Mouse (Mus musculus) heart, adult 2 months (tissue): ENCODE measurements around the gene Mrfap1. TPM values are rescaled to one million over a fixed set of nuclear protein-coding genes. Genes with fewer than 3 reads are reported as not detected.
"Not testable (repeated sequence)": the region's sequence is repeated elsewhere in the genome, so short reads cannot be mapped to it uniquely, and the experiment has no call there.

Source experiments
- DNase-seq, 2 experiments: peaks; one replicate each; pipeline ENCODE4 v3.0.0; 2021
- H3K27ac ChIP-seq: fragments of 200-600 bp; 2 replicates; pipeline ENCODE4 v1.8.1; 2022
- H3K27me3 ChIP-seq: fragments of 200-500 bp; 2 replicates; pipeline ENCODE4 v1.6.1; 2012; ENCODE audit warnings: mild to moderate bottlenecking, low read length, inconsistent platforms, mixed read lengths; ENCODE audit not compliant: control insufficient read depth, insufficient read depth
- H3K36me3 ChIP-seq: fragments of 200-500 bp; 2 replicates; pipeline ENCODE4 v1.6.1; 2012; ENCODE audit warnings: low read length, inconsistent platforms; ENCODE audit not compliant: control insufficient read depth, insufficient read depth
- H3K4me1 ChIP-seq: fragments of 200-500 bp; 2 replicates; pipeline ENCODE4 v1.6.1; 2011; ENCODE audit warnings: low read length; ENCODE audit not compliant: control insufficient read depth, insufficient read depth
- H3K4me3 ChIP-seq: fragments of 200-600 bp; 2 replicates; pipeline ENCODE4 v1.8.1; 2022
- H3K79me2 ChIP-seq: fragments of 200-500 bp; replicated peaks from 2 replicates; pipeline ENCODE4 v1.6.1; 2012; ENCODE audit warnings: mild to moderate bottlenecking, inconsistent platforms, low read length, moderate library complexity, mixed read lengths; ENCODE audit not compliant: control insufficient read depth, insufficient read depth
- H3K9ac ChIP-seq: fragments of 200-500 bp; 2 replicates; pipeline ENCODE4 v1.6.1; 2012; ENCODE audit warnings: low read depth, mild to moderate bottlenecking, control low read depth, inconsistent platforms, low read length, mixed read lengths
- CTCF ChIP-seq: fragments of 200-600 bp; IDR thresholded peaks from 2 replicates; pipeline ENCODE4 v1.8.1; 2022; ENCODE audit warnings: antibody characterized with exemption, mild to moderate bottlenecking, moderate library complexity
- EP300 ChIP-seq: fragments of 200-500 bp; IDR thresholded peaks from 2 replicates; pipeline ENCODE4 v1.6.1; 2011; ENCODE audit warnings: low read depth, low read length, control low read depth; ENCODE audit not compliant: insufficient read depth
- POLR2A ChIP-seq: fragments of 200-500 bp; IDR thresholded peaks from 2 replicates; pipeline ENCODE4 v1.6.1; 2011; ENCODE audit warnings: mild to moderate bottlenecking, low read depth, low read length, control low read depth; ENCODE audit not compliant: insufficient read depth
- WGBS: fragments of 180-500 bp; shearing (Covaris S2); methylation state at CpG from one replicate; pipeline ENCODE4 v1.1.7; 2018; 5-methylcytosine and 5-hydroxymethylcytosine counted together
- intact Hi-C: fragments of 180-260 bp; cut with DNase I; formaldehyde crosslinking; loops from one replicate; pipeline ENCODE4 v1.15.1; 2025
- polyA plus RNA-seq: library from polyadenylated mRNA; depleted of rRNA; stranded (reverse); fragments of >200 nt; gene quantifications from 2 replicates; pipeline ENCODE4 v1.2.3, GENCODE M21; 2012
- total RNA-seq, 2 experiments: library from RNA; stranded (reverse); gene quantifications; 2 replicates each; pipeline ENCODE4 v1.2.3; 2021

The Mrfap1 gene
- total and polyA plus RNA-seq, 3 experiments = 89.1 to 273 (median 267) TPM

- no peaks in the 10 kb centered on the region for H3K27me3 ChIP-seq
- H3K36me3 ChIP-seq = no peaks in the 10 kb centered on the region
- H3K4me3 ChIP-seq = no peak overlapping the region
- TF ChIP-seq EP300 (0 out of 2 replicates have a peak, but pooled peaks have one; percentile 22), CTCF (peak; percentile 41), POLR2A (no peak)
- peak in 1 of 2 experiments; percentile 17 for DNase-seq
- no peak overlapping the region for H3K9ac ChIP-seq
- H3K4me1 ChIP-seq = no peaks in the 10 kb centered on the region
- WGBS = 9% methylated on average over 5 of the region's 5 CpGs
- H3K79me2 ChIP-seq = no peaks in the 10 kb centered on the region
- H3K27ac ChIP-seq = peak overlapping the region; percentile 33
- intact Hi-C loops = no loop called here
Observed at GRCm38 (mm10) chr5:36807106-36807505, 10.5 kb upstream of the Mrfap1 start.

- Histone ChIP-seq H3K4me1 (peaks cover 5% of the 10 kb centered on the region), H3K27ac (no peak overlapping the region), H3K9ac (no peak overlapping the region), H3K4me3 (no peak overlapping the region), H3K36me3 (peaks cover 6% of the 10 kb centered on the region), H3K79me2 (no peaks in the 10 kb centered on the region), H3K27me3 (no peaks in the 10 kb centered on the region)
- WGBS = 71% methylated on average over 8 of the region's 8 CpGs
- TF ChIP-seq CTCF (no peak), POLR2A (no peak), EP300 (no peak)
- DNase-seq = no peak
- intact Hi-C loops = loop anchor here (2.0 kb wide), 1 partner anchor 214 kb away; no protein-coding TSS in a partner anchor
Observed at GRCm38 (mm10) chr5:36797291-36797690, 719 bp upstream of the Mrfap1 start.

- intact Hi-C loops = loop anchor here (2.0 kb wide), 1 partner anchor 213 kb away; no protein-coding TSS in a partner anchor
Observed at GRCm38 (mm10) chr5:36795647-36796295, 801 bp downstream of the Mrfap1 start.

GRCm38 (mm10) chr5:36791861-36792260, 4.7 kb downstream of the Mrfap1 start:
- WGBS = 57% methylated on average over 9 of the region's 9 CpGs
- intact Hi-C loops = loop anchor here (5.0 kb wide), 1 partner anchor 40 kb away; no protein-coding TSS in a partner anchor
- H3K4me1 ChIP-seq = peaks cover 5% of the 10 kb centered on the region
- TF ChIP-seq CTCF (no peak), EP300 (no peak), POLR2A (no peak)
- DNase-seq = no peak
- no peak overlapping the region for H3K4me3 ChIP-seq
- no peaks in the 10 kb centered on the region for H3K79me2 ChIP-seq
- H3K36me3 ChIP-seq = peaks cover 6% of the 10 kb centered on the region
- no peaks in the 10 kb centered on the region for H3K27me3 ChIP-seq
- no peak overlapping the region for H3K27ac ChIP-seq
- H3K9ac ChIP-seq = no peak overlapping the region

More at GRCm38 (mm10) chr5:36795647-36796295, 801 bp downstream of the Mrfap1 start:
- 5% methylated on average over 37 of the region's 37 CpGs for WGBS
- H3K79me2 ChIP-seq, H3K4me1 ChIP-seq, H3K27me3 ChIP-seq, H3K36me3 ChIP-seq: not testable (repeated sequence)
- Histone ChIP-seq H3K27ac (peak overlapping the region; percentile 90), H3K9ac (peak overlapping the region; percentile 82), H3K4me3 (peak overlapping the region; percentile 77)
- DNase-seq = peak; percentile 79 to 81
- TF ChIP-seq CTCF = 0 out of 2 replicates have a peak, but pooled peaks have one; percentile 19

- intact Hi-C loops = no loop called here
- no peaks in the 10 kb centered on the region for H3K4me1 ChIP-seq
- no peaks in the 10 kb centered on the region for H3K79me2 ChIP-seq
- H3K27me3 ChIP-seq = no peaks in the 10 kb centered on the region
- no peak overlapping the region for H3K27ac ChIP-seq
- H3K36me3 ChIP-seq = no peaks in the 10 kb centered on the region
- no peak overlapping the region for H3K4me3 ChIP-seq
- 94% methylated on average over 5 of the region's 5 CpGs for WGBS
- no peak for DNase-seq
- H3K9ac ChIP-seq = no peak overlapping the region
- TF ChIP-seq CTCF (no peak), POLR2A (no peak), EP300 (no peak)
Observed at GRCm38 (mm10) chr5:36786052-36786451, 10.5 kb downstream of the Mrfap1 start.

GRCm38 (mm10) chr5:36779512-36779911, 17.1 kb downstream of the Mrfap1 start:
- TF ChIP-seq POLR2A (no peak), CTCF (no peak), EP300 (no peak)
- H3K36me3 ChIP-seq = no peaks in the 10 kb centered on the region
- H3K4me3 ChIP-seq = no peak overlapping the region
- H3K27me3 ChIP-seq = no peaks in the 10 kb centered on the region
- WGBS = 79% methylated on average over 2 of the region's 2 CpGs
- H3K27ac ChIP-seq = no peak overlapping the region
- H3K4me1 ChIP-seq = no peaks in the 10 kb centered on the region
- DNase-seq = no peak
- H3K79me2 ChIP-seq = no peaks in the 10 kb centered on the region
- no peak overlapping the region for H3K9ac ChIP-seq
- intact Hi-C loops = no loop called here
